Mouse (Mus musculus) hindlimb bud, embryonic 11.5 days (tissue): ENCODE data around the gene Galnt15.
"Not testable (repeated sequence)": the region's sequence is repeated elsewhere in the genome, so short reads cannot be mapped to it uniquely, and the experiment has no call there.

ENCODE experiments used
- DNase-seq: peaks from one replicate; pipeline ENCODE4 v3.0.0-alpha.2; 2012; ENCODE audit warnings: low read depth, low spot score; ENCODE audit errors: extremely low spot score

Galnt15 gene

GRCm38 (mm10) chr14:32087584-32088248, 58.9 kb downstream of the Galnt15 start:
- not testable (repeated sequence) for DNase-seq

GRCm38 (mm10) chr14:32091124-32091523, 62.3 kb downstream of the Galnt15 start:
- no peak for DNase-seq

- no peak for DNase-seq
Measured at GRCm38 (mm10) chr14:32091704-32092103, 62.9 kb downstream of the Galnt15 start.

- DNase-seq: no peak
Measured at GRCm38 (mm10) chr14:32093018-32093417, 64.2 kb downstream of the Galnt15 start.

GRCm38 (mm10) chr14:32093500-32094117, 64.8 kb downstream of the Galnt15 start:
- no peak for DNase-seq

- no peak for DNase-seq
Measured at GRCm38 (mm10) chr14:32095646-32096045, 66.9 kb downstream of the Galnt15 start.

GRCm38 (mm10) chr14:32096740-32097139, 68.0 kb downstream of the Galnt15 start:
- DNase-seq: no peak

GRCm38 (mm10) chr14:32097691-32098090, 68.9 kb downstream of the Galnt15 start:
- DNase-seq: no peak

GRCm38 (mm10) chr14:32098951-32099350, 70.2 kb downstream of the Galnt15 start:
- no peak for DNase-seq

- DNase-seq: no peak
Measured at GRCm38 (mm10) chr14:32103556-32103955, 74.8 kb downstream of the Galnt15 start.

GRCm38 (mm10) chr14:32105663-32106062, 76.9 kb downstream of the Galnt15 start:
- no peak for DNase-seq

- no peak for DNase-seq
Measured at GRCm38 (mm10) chr14:32106911-32107310, 78.1 kb downstream of the Galnt15 start.
